Mouse (Mus musculus) colon, adult 2 months (tissue): ENCODE measurements around the gene Pgr15l. TPM values are rescaled to one million over a fixed set of nuclear protein-coding genes. Genes with fewer than 3 reads are reported as not detected.

ENCODE experiments used
- polyA plus RNA-seq: library from polyadenylated mRNA; depleted of rRNA; stranded (reverse); fragments of >200 nt; gene quantifications from 2 replicates; pipeline ENCODE4 v1.2.3, GENCODE M21; 2012; rRNA removed

Pgr15l gene
- not detected in 2 replicates for polyA plus RNA-seq

DNA sequence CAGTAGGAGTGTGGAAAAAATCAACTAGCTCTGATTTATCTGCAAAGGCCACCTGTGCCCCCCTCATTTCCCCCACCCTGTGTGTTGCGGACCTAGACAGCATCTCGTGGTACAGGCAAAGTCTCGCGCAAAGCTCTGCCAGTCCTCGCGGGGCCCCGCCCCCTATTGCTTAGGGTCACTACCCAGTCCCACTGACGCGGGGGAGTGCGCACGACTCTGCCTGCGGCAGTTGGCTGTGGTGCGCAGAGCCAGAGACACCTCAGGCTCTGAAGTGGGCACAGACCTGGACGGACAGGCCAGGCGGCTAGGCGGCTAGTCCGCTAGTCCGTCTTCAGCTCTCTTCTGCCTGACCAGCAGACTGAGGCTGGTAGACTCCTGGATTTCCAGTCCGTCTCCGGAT is at the start of gene Pgr15l:
Gene Pgr15l (plus strand): TSS at position 228 of the 400 bp plus-strand sequence.

